Mouse (Mus musculus): ENCODE measurements around the gene Keap1. TPM values are rescaled to one million over a fixed set of nuclear protein-coding genes. Genes with fewer than 3 reads are reported as not detected.

Gene Keap1
- polyA plus RNA-seq, 1 experiment, result 42.8 TPM

GRCm38 (mm10) chr9:21220490-21221382 lies 18.4 kb downstream of the Keap1 start:
- Histone ChIP-seq H3K4me3 (ENCODE audit: insufficient read depth, low read depth, low read length) (peak overlapping the region; percentile 4), H3K27ac (ENCODE audit: insufficient read depth, low read depth, low read length) (peak overlapping the region; percentile 86), H3K4me1 (ENCODE audit: control insufficient read depth, insufficient read depth, low read length) (peaks cover 5% of the 10 kb centered on the region; the same call in 1 of the 2 replicates), H3K27me3 (replicated peaks; ENCODE audit: control insufficient read depth, insufficient read depth, low read length) (no peaks in the 10 kb centered on the region), H3K36me3 (ENCODE audit: control insufficient read depth, insufficient read depth, low read length) (no peaks in the 10 kb centered on the region)
- peak; percentile 98 for DNase-seq
- 5% methylated on average over 21 of the region's 21 CpGs for WGBS
- peak; percentile 91 for TF ChIP-seq CTCF (conservative IDR thresholded peaks at IDR 0.05; ENCODE audit: insufficient read depth, insufficient read length, low read depth, low read length)
- TF ChIP-seq POLR2A (IDR thresholded peaks at IDR 0.05; ENCODE audit: low read depth, low read length), result no peak

- Histone ChIP-seq H3K27ac (ENCODE audit: insufficient read depth, low read depth, low read length) (no peak overlapping the region), H3K36me3 (ENCODE audit: control insufficient read depth, insufficient read depth, low read length) (no peaks in the 10 kb centered on the region), H3K27me3 (replicated peaks; ENCODE audit: control insufficient read depth, insufficient read depth, low read length) (no peaks in the 10 kb centered on the region), H3K4me1 (ENCODE audit: control insufficient read depth, insufficient read depth, low read length) (peaks cover 5% of the 10 kb centered on the region; the same call in 1 of the 2 replicates), H3K4me3 (ENCODE audit: insufficient read depth, low read depth, low read length) (no peak overlapping the region)
- no peak for TF ChIP-seq POLR2A (IDR thresholded peaks at IDR 0.05; ENCODE audit: low read depth, low read length)
- TF ChIP-seq CTCF (conservative IDR thresholded peaks at IDR 0.05; ENCODE audit: insufficient read depth, insufficient read length, low read depth, low read length), result no peak
- DNase-seq, result no peak
- 55% methylated on average over 3 of the region's 3 CpGs for WGBS
These were observed 19.3 kb downstream of the Keap1 start for GRCm38 (mm10) chr9:21219820-21220219.

- TF ChIP-seq POLR2A (IDR thresholded peaks at IDR 0.05; ENCODE audit: low read depth, low read length) (no peak), CTCF (conservative IDR thresholded peaks at IDR 0.05; ENCODE audit: insufficient read depth, insufficient read length, low read depth, low read length) (no peak)
- no peak for DNase-seq
These were observed 22.9 kb downstream of the Keap1 start for GRCm38 (mm10) chr9:21216050-21216841.

GRCm38 (mm10) chr9:21213617-21214190 lies 25.5 kb downstream of the Keap1 start:
- Histone ChIP-seq H3K4me3 (ENCODE audit: insufficient read depth, low read depth, low read length) (no peak overlapping the region), H3K4me1 (ENCODE audit: control insufficient read depth, insufficient read depth, low read length) (no peaks in the 10 kb centered on the region), H3K36me3 (ENCODE audit: control insufficient read depth, insufficient read depth, low read length) (no peaks in the 10 kb centered on the region), H3K27ac (ENCODE audit: insufficient read depth, low read depth, low read length) (no peak overlapping the region), H3K27me3 (replicated peaks; ENCODE audit: control insufficient read depth, insufficient read depth, low read length) (no peaks in the 10 kb centered on the region)
- 55% methylated on average over 7 of the region's 7 CpGs for WGBS
- TF ChIP-seq CTCF (conservative IDR thresholded peaks at IDR 0.05; ENCODE audit: insufficient read depth, insufficient read length, low read depth, low read length) (peak; percentile 60), POLR2A (IDR thresholded peaks at IDR 0.05; ENCODE audit: low read depth, low read length) (no peak)
- DNase-seq, result no peak

More at GRCm38 (mm10) chr9:21216050-21216841, 22.9 kb downstream of the Keap1 start:
- WGBS, result 58% methylated on average over 25 of the region's 25 CpGs
- H3K27me3 ChIP-seq (replicated peaks; ENCODE audit: control insufficient read depth, insufficient read depth, low read length), result no peaks in the 10 kb centered on the region
- H3K27ac ChIP-seq (ENCODE audit: insufficient read depth, low read depth, low read length), result no peak overlapping the region
- peaks cover 5% of the 10 kb centered on the region; the same call in 1 of the 2 replicates for H3K4me1 ChIP-seq (ENCODE audit: control insufficient read depth, insufficient read depth, low read length)
- no peak overlapping the region for H3K4me3 ChIP-seq (ENCODE audit: insufficient read depth, low read depth, low read length)
- H3K36me3 ChIP-seq (ENCODE audit: control insufficient read depth, insufficient read depth, low read length), result no peaks in the 10 kb centered on the region

GRCm38 (mm10) chr9:21211624-21212023 lies 27.5 kb downstream of the Keap1 start:
- no peak for TF ChIP-seq CTCF (conservative IDR thresholded peaks at IDR 0.05; ENCODE audit: insufficient read depth, insufficient read length, low read depth, low read length)
- TF ChIP-seq POLR2A (IDR thresholded peaks at IDR 0.05; ENCODE audit: low read depth, low read length), result no peak
- no peaks in the 10 kb centered on the region for H3K27me3 ChIP-seq (replicated peaks; ENCODE audit: control insufficient read depth, insufficient read depth, low read length)
- H3K36me3 ChIP-seq (ENCODE audit: control insufficient read depth, insufficient read depth, low read length), result no peaks in the 10 kb centered on the region
- no peaks in the 10 kb centered on the region for H3K4me1 ChIP-seq (ENCODE audit: control insufficient read depth, insufficient read depth, low read length)
- 89% methylated on average over 7 of the region's 7 CpGs for WGBS
- DNase-seq, result no peak
- H3K27ac ChIP-seq (ENCODE audit: insufficient read depth, low read depth, low read length), result no peak overlapping the region
- no peak overlapping the region for H3K4me3 ChIP-seq (ENCODE audit: insufficient read depth, low read depth, low read length)

GRCm38 (mm10) chr9:21210821-21211220 lies 28.3 kb downstream of the Keap1 start:
- H3K27me3 ChIP-seq (replicated peaks; ENCODE audit: control insufficient read depth, insufficient read depth, low read length), result no peaks in the 10 kb centered on the region
- 81% methylated on average over 6 of the region's 6 CpGs for WGBS
- TF ChIP-seq POLR2A (IDR thresholded peaks at IDR 0.05; ENCODE audit: low read depth, low read length) (no peak), CTCF (conservative IDR thresholded peaks at IDR 0.05; ENCODE audit: insufficient read depth, insufficient read length, low read depth, low read length) (no peak)
- H3K4me1 ChIP-seq (ENCODE audit: control insufficient read depth, insufficient read depth, low read length), result no peaks in the 10 kb centered on the region
- peak; percentile 42 for DNase-seq
- H3K4me3 ChIP-seq (ENCODE audit: insufficient read depth, low read depth, low read length), result no peak overlapping the region
- H3K36me3 ChIP-seq (ENCODE audit: control insufficient read depth, insufficient read depth, low read length), result no peaks in the 10 kb centered on the region
- no peak overlapping the region for H3K27ac ChIP-seq (ENCODE audit: insufficient read depth, low read depth, low read length)
